Mouse (Mus musculus): ENCODE measurements around the gene Usp20. TPM values are rescaled to one million over a fixed set of nuclear protein-coding genes. Genes with fewer than 3 reads are reported as not detected.

Usp20 gene
- total and polyA plus RNA-seq, 3 experiments, result 8.2 to 16.6 (median 9.4) TPM

DNA sequence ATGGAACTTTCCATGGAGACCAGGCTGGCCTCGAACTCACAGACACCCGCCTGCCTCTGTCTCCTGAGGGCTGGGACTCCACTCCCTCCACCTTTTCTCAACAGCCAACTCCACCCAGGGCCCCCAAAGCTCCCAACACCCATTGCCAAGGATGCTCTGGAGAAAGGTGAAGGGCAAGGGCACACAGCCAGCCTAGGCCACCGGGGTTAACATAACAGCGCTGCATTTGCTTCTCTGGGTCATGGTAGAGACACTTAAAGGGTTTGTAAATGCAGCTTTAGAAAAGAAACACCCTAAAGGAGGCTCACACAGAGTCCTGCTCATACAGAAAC, 87.0 kb downstream of the Usp20 start:
- no peak overlapping the region for H3K4me3 ChIP-seq (ENCODE audit: low read depth, low read length)
- peaks cover 88% of the 10 kb centered on the region for H3K36me3 ChIP-seq (replicated peaks)
- DNase-seq (ENCODE audit: low spot score) (no peak), ATAC-seq (ENCODE audit: extremely low read depth, insufficient number of reproducible peaks, low FRiP score, poor library complexity, severe bottlenecking) (no peak)
- H3K27me3 ChIP-seq (ENCODE audit: insufficient read depth, low read length), result no peaks in the 10 kb centered on the region
- no peak for TF ChIP-seq TAL1 (conservative IDR thresholded peaks at IDR 0.05; ENCODE audit: low read depth, low read length)
- TF ChIP-seq POLR2AphosphoS5 (IDR thresholded peaks at IDR 0.05; ENCODE audit: insufficient replicate concordance, low read depth, low read length), result no peak
- no peak for TF ChIP-seq GATA2 (IDR thresholded peaks at IDR 0.05; ENCODE audit: borderline replicate concordance, low read depth, low read length)
- no peak for TF ChIP-seq CTCF (IDR thresholded peaks at IDR 0.05; ENCODE audit: low read depth, low read length)
- H3K9me3 ChIP-seq (replicated peaks), result no peaks in the 10 kb centered on the region
- H3K4me1 ChIP-seq (ENCODE audit: insufficient read depth, low read depth, low read length), result peaks cover 5% of the 10 kb centered on the region; the same call in 1 of the 2 replicates

DNA sequence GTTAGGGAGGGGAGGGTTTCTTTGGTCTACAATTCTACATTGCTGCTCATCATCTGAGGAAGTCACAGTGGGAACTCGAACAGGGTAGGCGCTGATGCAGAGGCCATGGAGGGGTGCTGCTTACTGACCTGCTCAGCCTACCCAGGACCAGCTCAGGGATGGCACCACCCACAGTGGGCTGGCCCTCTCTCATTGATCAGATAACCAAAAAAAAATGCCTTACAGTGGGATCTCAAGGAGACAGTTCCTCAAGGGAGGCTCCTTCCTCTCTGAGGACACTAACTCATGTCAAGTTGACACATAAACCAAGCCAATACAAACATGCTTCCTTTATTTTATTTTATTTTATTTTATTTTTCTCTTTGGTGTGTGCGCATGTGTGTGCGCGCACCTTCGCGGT, 87.4 kb downstream of the Usp20 start:
- Histone ChIP-seq H3K27me3 (ENCODE audit: insufficient read depth, low read length) (no peaks in the 10 kb centered on the region), H3K4me1 (ENCODE audit: insufficient read depth, low read depth, low read length) (peaks cover 5% of the 10 kb centered on the region; the same call in 1 of the 2 replicates), H3K36me3 (replicated peaks) (peaks cover 87% of the 10 kb centered on the region), H3K4me3 (ENCODE audit: low read depth, low read length) (no peak overlapping the region), H3K9me3 (replicated peaks) (no peaks in the 10 kb centered on the region)
- ATAC-seq (ENCODE audit: extremely low read depth, insufficient number of reproducible peaks, low FRiP score, poor library complexity, severe bottlenecking), result no peak
- no peak for DNase-seq (ENCODE audit: low spot score)
- no peak for TF ChIP-seq GATA1 (IDR thresholded peaks at IDR 0.05; ENCODE audit: borderline replicate concordance, low read length)
- TF ChIP-seq GATA2 (IDR thresholded peaks at IDR 0.05; ENCODE audit: borderline replicate concordance, low read depth, low read length), result no peak
- no peak for TF ChIP-seq POLR2AphosphoS5 (IDR thresholded peaks at IDR 0.05; ENCODE audit: insufficient replicate concordance, low read depth, low read length)
- no peak for TF ChIP-seq TAL1 (conservative IDR thresholded peaks at IDR 0.05; ENCODE audit: low read depth, low read length)
- TF ChIP-seq CTCF (IDR thresholded peaks at IDR 0.05; ENCODE audit: low read depth, low read length), result no peak

Other genes starting within 250 kb of the Usp20 start
- not detected in 2 replicates for gene 1700001O22Rik, start 178.6 kb upstream of the Usp20 start, total RNA-seq (2014; fragmentation: Nextera tagmentation)
- gene 1700001O22Rik, start 178.6 kb upstream of the Usp20 start, total RNA-seq (2017), result 0.29 and 0.33 TPM in 2 replicates
- not detected in 2 replicates for gene 1700001O22Rik, start 178.6 kb upstream of the Usp20 start, polyA plus RNA-seq (2012)
- 27.5 and 29.4 TPM in 2 replicates for gene Ntmt1, start 174.5 kb upstream of the Usp20 start, total RNA-seq (2014; fragmentation: Nextera tagmentation)
- gene Ntmt1, start 174.5 kb upstream of the Usp20 start, total RNA-seq (2017), result 18.9 and 26.0 TPM in 2 replicates
- 66.9 and 69.6 TPM in 2 replicates for gene Ntmt1, start 174.5 kb upstream of the Usp20 start, polyA plus RNA-seq (2012)
- 14.6 and 17.9 TPM in 2 replicates for gene Asb6, start 151.9 kb upstream of the Usp20 start, total RNA-seq (2014; fragmentation: Nextera tagmentation)
- 15.2 and 19.3 TPM in 2 replicates for gene Asb6, start 151.9 kb upstream of the Usp20 start, total RNA-seq (2017)
- gene Asb6, start 151.9 kb upstream of the Usp20 start, polyA plus RNA-seq (2012), result 28.4 and 38.8 TPM in 2 replicates
- gene Prrx2, start 147.3 kb upstream of the Usp20 start, total RNA-seq (2014; fragmentation: Nextera tagmentation), result not detected in 2 replicates
- 0.23 TPM in 1 of 2 replicates, not detected in the other for gene Prrx2, start 147.3 kb upstream of the Usp20 start, total RNA-seq (2017)
- gene Prrx2, start 147.3 kb upstream of the Usp20 start, polyA plus RNA-seq (2012), result not detected in 2 replicates
- not detected in 2 replicates for gene Ptges, start 52.4 kb upstream of the Usp20 start, total RNA-seq (2014; fragmentation: Nextera tagmentation)
- gene Ptges, start 52.4 kb upstream of the Usp20 start, total RNA-seq (2017), result 0.11 and 0.12 TPM in 2 replicates
- gene Ptges, start 52.4 kb upstream of the Usp20 start, polyA plus RNA-seq (2012), result not detected in 2 replicates
- 16.5 and 25.6 TPM in 2 replicates for gene Tor1b, start 29.3 kb upstream of the Usp20 start, total RNA-seq (2014; fragmentation: Nextera tagmentation)
- 34.0 and 36.9 TPM in 2 replicates for gene Tor1b, start 29.3 kb upstream of the Usp20 start, total RNA-seq (2017)
- gene Tor1b, start 29.3 kb upstream of the Usp20 start, polyA plus RNA-seq (2012), result 12.4 and 12.5 TPM in 2 replicates
- gene Tor1a, start 14.3 kb upstream of the Usp20 start, total RNA-seq (2014; fragmentation: Nextera tagmentation), result 31.2 and 33.0 TPM in 2 replicates
- 45.2 and 47.0 TPM in 2 replicates for gene Tor1a, start 14.3 kb upstream of the Usp20 start, total RNA-seq (2017)
- 94.3 and 129 TPM in 2 replicates for gene Tor1a, start 14.3 kb upstream of the Usp20 start, polyA plus RNA-seq (2012)
- gene BC005624, start 78 bp upstream of the Usp20 start, total RNA-seq (2014; fragmentation: Nextera tagmentation), result 28.6 and 37.8 TPM in 2 replicates
- gene BC005624, start 78 bp upstream of the Usp20 start, total RNA-seq (2017), result 69.3 and 82.1 TPM in 2 replicates
- gene BC005624, start 78 bp upstream of the Usp20 start, polyA plus RNA-seq (2012), result 17.6 and 30.9 TPM in 2 replicates
- 68.4 and 79.6 TPM in 2 replicates for gene Fnbp1, start 159.7 kb downstream of the Usp20 start, total RNA-seq (2014; fragmentation: Nextera tagmentation)
- gene Fnbp1, start 159.7 kb downstream of the Usp20 start, total RNA-seq (2017), result 26.1 and 38.1 TPM in 2 replicates
- gene Fnbp1, start 159.7 kb downstream of the Usp20 start, polyA plus RNA-seq (2012), result 61.7 and 77.8 TPM in 2 replicates
- gene Gpr107, start 170.0 kb downstream of the Usp20 start, total RNA-seq (2014; fragmentation: Nextera tagmentation), result 50.5 and 74.9 TPM in 2 replicates
- 30.4 and 37.2 TPM in 2 replicates for gene Gpr107, start 170.0 kb downstream of the Usp20 start, total RNA-seq (2017)
- 6.7 and 8.2 TPM in 2 replicates for gene Gpr107, start 170.0 kb downstream of the Usp20 start, polyA plus RNA-seq (2012)

All from G1E (cell line).